Mouse (Mus musculus) forebrain, embryonic 11.5 days (tissue): ENCODE results near the gene Bcar1. TPM values are rescaled to one million over a fixed set of nuclear protein-coding genes. Genes with fewer than 3 reads are reported as not detected.

Source experiments
- ATAC-seq: fragments of 200-750 bp; cut with Nextera tagmentation; replicated peaks from 2 replicates; pipeline ENCODE4 v1.8.0; 2017; ENCODE audit warnings: moderate TSS enrichment; ENCODE audit not compliant: low FRiP score
- DNase-seq: peaks from one replicate; pipeline ENCODE4 v3.0.0-alpha.2; 2017; ENCODE audit warnings: low spot score
- H3K27ac ChIP-seq: fragments of 300-500 bp; sonication (generic); 2 replicates; pipeline ENCODE4 v1.5.1; 2014; ENCODE audit warnings: low read depth, low read length
- H3K27me3 ChIP-seq: fragments of 300-500 bp; sonication (generic); 2 replicates; pipeline ENCODE4 v1.6.1; 2014; ENCODE audit warnings: mild to moderate bottlenecking, low read length, mixed read lengths; ENCODE audit not compliant: control insufficient read depth, insufficient read depth
- H3K36me3 ChIP-seq: fragments of 300-500 bp; sonication (generic); 2 replicates; pipeline ENCODE4 v1.6.1; 2014; ENCODE audit warnings: mild to moderate bottlenecking, low read length, moderate library complexity, mixed read lengths; ENCODE audit not compliant: control insufficient read depth, insufficient read depth
- H3K4me1 ChIP-seq: fragments of 300-500 bp; sonication (generic); replicated peaks from 2 replicates; pipeline ENCODE4 v1.6.1; 2014; ENCODE audit warnings: low read length, mixed read lengths; ENCODE audit not compliant: control insufficient read depth, insufficient read depth
- H3K4me2 ChIP-seq: fragments of 300-500 bp; sonication (generic); 2 replicates; pipeline ENCODE4 v1.6.1; 2014; ENCODE audit warnings: low read depth, mild to moderate bottlenecking, low read length, moderate library complexity, mixed read lengths; ENCODE audit not compliant: severe bottlenecking
- H3K4me3 ChIP-seq: fragments of 300-500 bp; sonication (generic); 2 replicates; pipeline ENCODE4 v1.5.1; 2014; ENCODE audit warnings: low read depth, low read length
- H3K9ac ChIP-seq: fragments of 300-500 bp; sonication (generic); 2 replicates; pipeline ENCODE4 v1.6.1; 2014; ENCODE audit warnings: low read length
- H3K9me3 ChIP-seq: fragments of 300-500 bp; sonication (generic); 2 replicates; pipeline ENCODE4 v1.6.1; 2016; ENCODE audit warnings: low read length, mixed read lengths; ENCODE audit not compliant: control insufficient read depth
- WGBS: fragments of 180-500 bp; shearing (Covaris S2); extraction: QIAGEN DNeasy Blood & Tissue Kit; methylation state at CpG from one replicate; pipeline ENCODE4 v1.1.7; 2014; 5-methylcytosine and 5-hydroxymethylcytosine counted together
- polyA plus RNA-seq: library from polyadenylated mRNA; unstranded; fragments of >200 nt; fragmentation: Nextera tagmentation; extraction: Ambion mirVana; gene quantifications from 2 replicates; pipeline ENCODE4 v1.2.1, GENCODE M21; 2014

Bcar1 gene
- polyA plus RNA-seq, 1 experiment from 2014 or later: 60.1 TPM

GRCm38 (mm10) chr8:111746582-111747465, 3.2 kb upstream of the Bcar1 start:
- DNase-seq (peak; percentile 44), ATAC-seq (no peak)
- Histone ChIP-seq H3K36me3 (no peaks in the 10 kb centered on the region), H3K9ac (no peak overlapping the region), H3K4me1 (peaks cover 18% of the 10 kb centered on the region), H3K4me3 (no peak overlapping the region), H3K27me3 (no peaks in the 10 kb centered on the region), H3K27ac (no peak overlapping the region), H3K9me3 (no peaks in the 10 kb centered on the region), H3K4me2 (no peak overlapping the region)
- WGBS: 82% methylated on average over 13 of the region's 13 CpGs

- peak overlapping the region; percentile 6; the same call in 1 of the 2 replicates for H3K9ac ChIP-seq
- peaks cover 20% of the 10 kb centered on the region for H3K4me1 ChIP-seq
- H3K4me2 ChIP-seq: peak overlapping the region; percentile 46
- H3K27ac ChIP-seq: no peak overlapping the region
- peak; percentile 32; the same call in 1 of the 2 replicates for ATAC-seq
- no peaks in the 10 kb centered on the region for H3K9me3 ChIP-seq
- no peaks in the 10 kb centered on the region for H3K36me3 ChIP-seq
- 7% methylated on average over 23 of the region's 23 CpGs for WGBS
- H3K27me3 ChIP-seq: no peaks in the 10 kb centered on the region
- peak overlapping the region; percentile 19 for H3K4me3 ChIP-seq
- peak; percentile 80 for DNase-seq
Observed at GRCm38 (mm10) chr8:111745591-111746418, 2.2 kb upstream of the Bcar1 start.

- 62% methylated on average over 5 of the region's 5 CpGs for WGBS
- Histone ChIP-seq H3K4me3 (no peak overlapping the region), H3K4me1 (peaks cover 20% of the 10 kb centered on the region), H3K4me2 (no peak overlapping the region), H3K36me3 (no peaks in the 10 kb centered on the region), H3K9me3 (no peaks in the 10 kb centered on the region), H3K9ac (no peak overlapping the region), H3K27ac (no peak overlapping the region), H3K27me3 (no peaks in the 10 kb centered on the region)
- DNase-seq (peak; percentile 49), ATAC-seq (no peak)
Observed at GRCm38 (mm10) chr8:111745086-111745485, 1.5 kb upstream of the Bcar1 start.

GRCm38 (mm10) chr8:111743101-111743791, 363 bp downstream of the Bcar1 start:
- H3K27me3 ChIP-seq: no peaks in the 10 kb centered on the region
- H3K9ac ChIP-seq: peak overlapping the region; percentile 94
- H3K4me2 ChIP-seq: peak overlapping the region; percentile 72
- under 1% methylated on average over 39 of the region's 44 CpGs for WGBS
- DNase-seq (peak; percentile 74), ATAC-seq (peak; percentile 34)
- H3K9me3 ChIP-seq: no peaks in the 10 kb centered on the region
- peak overlapping the region; percentile 74 for H3K27ac ChIP-seq
- H3K36me3 ChIP-seq: no peaks in the 10 kb centered on the region
- peak overlapping the region; percentile 82 for H3K4me3 ChIP-seq
- H3K4me1 ChIP-seq: peaks cover 23% of the 10 kb centered on the region

- DNase-seq: peak; percentile 51
Observed at GRCm38 (mm10) chr8:111742261-111743037, 1.2 kb downstream of the Bcar1 start.

GRCm38 (mm10) chr8:111741556-111741955, 2.1 kb downstream of the Bcar1 start:
- DNase-seq (no peak), ATAC-seq (no peak)
- Histone ChIP-seq H3K9me3 (no peaks in the 10 kb centered on the region), H3K36me3 (no peaks in the 10 kb centered on the region), H3K27me3 (no peaks in the 10 kb centered on the region), H3K4me1 (peaks cover 24% of the 10 kb centered on the region), H3K4me2 (peak overlapping the region; percentile 72), H3K27ac (no peak overlapping the region), H3K9ac (no peak overlapping the region), H3K4me3 (peak overlapping the region; percentile 82; the same call in 1 of the 2 replicates)
- WGBS: 84% methylated on average over 6 of the region's 6 CpGs

More at GRCm38 (mm10) chr8:111742261-111743037, 1.2 kb downstream of the Bcar1 start:
- ATAC-seq: no peak; the same call in 1 of the 2 replicates
- Histone ChIP-seq H3K9me3 (no peaks in the 10 kb centered on the region), H3K36me3 (no peaks in the 10 kb centered on the region), H3K4me1 (peaks cover 23% of the 10 kb centered on the region), H3K4me2 (peak overlapping the region; percentile 72), H3K27ac (no peak overlapping the region), H3K9ac (peak overlapping the region; percentile 94), H3K27me3 (no peaks in the 10 kb centered on the region), H3K4me3 (peak overlapping the region; percentile 82)
- 22% methylated on average over 11 of the region's 11 CpGs for whole genome bisulfite sequencing

GRCm38 (mm10) chr8:111740994-111741393, 2.6 kb downstream of the Bcar1 start:
- Histone ChIP-seq H3K27ac (no peak overlapping the region), H3K36me3 (no peaks in the 10 kb centered on the region), H3K4me1 (peaks cover 27% of the 10 kb centered on the region), H3K9ac (no peak overlapping the region), H3K4me3 (no peak overlapping the region), H3K27me3 (no peaks in the 10 kb centered on the region), H3K4me2 (no peak overlapping the region), H3K9me3 (no peaks in the 10 kb centered on the region)
- WGBS: 93% methylated on average over 8 of the region's 8 CpGs
- ATAC-seq: no peak
- DNase-seq: peak; percentile 43
